Mouse (Mus musculus) liver, embryonic 14.5 days (tissue): ENCODE data around the gene Iqcf5.

Experiments used
- CTCF ChIP-seq: IDR thresholded peaks from 2 replicates; pipeline ENCODE4 v1.5.1; 2016; ENCODE audit warnings: antibody characterized with exemption, low read depth, control low read depth
- EP300 ChIP-seq: IDR thresholded peaks from 2 replicates; pipeline ENCODE4 v1.6.1; 2016; ENCODE audit warnings: antibody characterized with exemption, low read depth

GRCm38 (mm10) chr9:106480541-106480940 lies 33.8 kb upstream of the Iqcf5 start:
- TF ChIP-seq CTCF (no peak), EP300 (no peak)
